Mouse (Mus musculus) testis, adult 2 months (tissue): Measurements from ENCODE around the gene Sass6. TPM values are rescaled to one million over a fixed set of nuclear protein-coding genes. Genes with fewer than 3 reads are reported as not detected.

Source experiments
- H3K27ac ChIP-seq: fragments of 200-500 bp; 2 replicates; pipeline ENCODE4 v1.5.1; 2012; ENCODE audit warnings: low read depth, low read length; ENCODE audit not compliant: control insufficient read depth, insufficient read depth
- H3K27me3 ChIP-seq: fragments of 200-500 bp; 2 replicates; pipeline ENCODE4 v1.6.1; 2012; ENCODE audit warnings: mild to moderate bottlenecking, low read length, moderate library complexity; ENCODE audit not compliant: control insufficient read depth, insufficient read depth
- H3K36me3 ChIP-seq: fragments of 200-500 bp; 2 replicates; pipeline ENCODE4 v1.6.1; 2012; ENCODE audit warnings: mild to moderate bottlenecking, low read length; ENCODE audit not compliant: control insufficient read depth, insufficient read depth
- H3K4me1 ChIP-seq: fragments of 200-500 bp; 2 replicates; pipeline ENCODE4 v1.6.1; 2012; ENCODE audit warnings: low read length; ENCODE audit not compliant: control insufficient read depth, insufficient read depth
- H3K4me3 ChIP-seq: fragments of 200-500 bp; 2 replicates; pipeline ENCODE4 v1.5.1; 2012; ENCODE audit warnings: low read depth, mild to moderate bottlenecking, low read length, moderate library complexity, mixed read lengths; ENCODE audit not compliant: control insufficient read depth
- CTCF ChIP-seq: fragments of 200-500 bp; IDR thresholded peaks from 2 replicates; pipeline ENCODE4 v1.5.1; 2012; ENCODE audit warnings: low read depth, mild to moderate bottlenecking, inconsistent platforms, low read length, moderate library complexity; ENCODE audit not compliant: control insufficient read depth, insufficient read depth, insufficient replicate concordance
- POLR2A ChIP-seq: fragments of 200-500 bp; IDR thresholded peaks from 2 replicates; pipeline ENCODE4 v1.6.1; 2012; ENCODE audit warnings: low read depth, mild to moderate bottlenecking, inconsistent platforms, low read length, moderate library complexity; ENCODE audit not compliant: control insufficient read depth
- polyA plus RNA-seq: library from polyadenylated mRNA; depleted of rRNA; stranded (reverse); fragments of >200 nt; gene quantifications from 2 replicates; pipeline ENCODE4 v1.2.3, GENCODE M21; 2012

Gene Sass6
- polyA plus RNA-seq, 1 experiment: 22.8 TPM

DNA sequence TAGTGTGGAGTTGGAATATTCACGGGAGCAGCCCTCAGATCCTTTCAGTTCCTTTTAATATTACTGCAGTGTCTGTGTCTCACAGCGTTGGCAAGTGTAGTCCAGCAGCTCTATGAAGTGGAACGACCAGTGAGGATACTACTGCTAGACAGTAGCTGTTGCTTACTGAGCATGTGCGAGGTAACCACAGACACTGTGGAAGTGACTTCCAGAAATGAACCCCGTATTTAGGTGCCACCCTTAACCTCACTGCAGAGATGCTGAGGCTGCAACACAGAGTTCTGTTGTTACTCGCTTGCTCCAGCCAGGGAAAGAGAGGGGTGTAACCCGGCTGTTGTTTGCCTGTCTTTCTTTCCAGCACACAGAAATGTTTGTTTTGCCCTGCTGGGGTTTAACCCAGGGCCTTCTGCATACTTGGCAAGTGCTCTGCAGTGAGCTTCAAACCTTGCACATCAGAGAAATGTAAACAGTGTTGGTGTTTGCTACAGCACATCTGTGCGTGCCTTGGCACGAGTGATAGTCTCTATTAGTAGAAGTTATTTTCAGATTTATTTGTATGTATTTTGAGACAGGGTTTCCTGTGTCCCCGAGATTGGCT, 19.6 kb downstream of the Sass6 start, which contains the start of gene Trmt13:
TSS of gene Trmt13 (minus strand) at position 293 of the 598 bp plus-strand sequence.
- H3K36me3 ChIP-seq: no peaks in the 10 kb centered on the region
- no peaks in the 10 kb centered on the region for H3K4me1 ChIP-seq
- no peak within 1 kb of the TSS for H3K4me3 ChIP-seq
- no peaks in the 10 kb centered on the region for H3K27me3 ChIP-seq
- no peak within 1 kb of the TSS for H3K27ac ChIP-seq
- TF ChIP-seq POLR2A: no peak
- TF ChIP-seq CTCF: no peak

DNA sequence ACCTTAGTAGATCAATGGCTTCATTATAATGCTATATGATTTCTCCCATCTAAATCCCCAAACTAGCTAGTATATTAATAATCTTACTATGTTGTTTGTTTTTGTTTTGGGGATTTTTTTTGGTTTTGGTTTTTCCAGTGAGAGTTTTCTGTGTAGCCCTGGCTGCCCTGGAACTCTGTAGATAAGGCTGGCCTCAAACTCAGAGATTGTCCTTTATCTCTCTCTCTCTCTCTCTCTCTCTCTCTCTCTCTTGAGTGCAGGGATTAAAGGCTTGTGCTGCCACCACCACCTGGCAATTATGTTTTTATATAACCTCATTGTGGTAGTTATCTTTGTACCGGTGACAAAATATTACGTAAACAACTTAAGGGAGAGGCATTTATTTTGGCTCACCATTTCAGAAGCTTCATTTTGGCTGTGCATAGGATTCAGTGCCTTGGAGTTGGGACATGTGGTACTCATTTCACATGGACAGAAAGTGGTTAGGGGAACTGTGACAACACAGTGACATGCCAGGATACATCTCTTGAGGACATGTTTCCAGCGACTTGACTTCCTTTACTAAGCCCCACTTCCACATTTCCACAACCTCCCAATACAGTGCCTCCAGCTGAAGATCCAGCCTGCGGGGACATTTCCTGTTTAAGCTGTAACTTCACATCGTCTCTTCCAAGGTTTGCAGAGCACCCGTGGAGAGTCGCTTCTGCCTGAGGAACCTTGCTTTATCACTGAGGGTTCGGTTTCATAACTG, 20.7 kb downstream of the Sass6 start:
- H3K27ac ChIP-seq: no peak overlapping the region
- no peaks in the 10 kb centered on the region for H3K4me1 ChIP-seq
- no peaks in the 10 kb centered on the region for H3K27me3 ChIP-seq
- no peak overlapping the region for H3K4me3 ChIP-seq
- TF ChIP-seq CTCF: no peak
- TF ChIP-seq POLR2A: no peak
- no peaks in the 10 kb centered on the region for H3K36me3 ChIP-seq

DNA sequence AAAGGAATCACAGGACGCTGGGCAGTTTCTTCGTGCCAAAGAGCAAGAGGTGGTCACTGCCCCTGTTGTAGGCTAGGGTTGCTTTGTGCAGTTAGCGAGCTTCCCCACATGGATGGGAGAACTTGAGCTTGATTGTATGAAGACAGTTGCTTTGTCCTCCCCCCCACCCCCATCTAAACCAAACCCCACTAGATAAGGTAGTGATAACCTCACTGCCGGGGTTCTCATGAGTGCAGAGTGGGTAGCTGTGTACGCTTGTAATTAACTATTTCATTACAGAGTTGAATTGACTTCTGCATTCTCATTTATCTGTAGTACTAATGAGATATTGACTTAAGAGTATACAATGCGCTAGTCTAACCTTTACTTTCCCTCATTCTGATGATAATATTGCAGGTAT, 24.1 kb downstream of the Sass6 start:
- H3K4me3 ChIP-seq: no peak overlapping the region
- H3K36me3 ChIP-seq: peaks cover 1% of the 10 kb centered on the region; the same call in 1 of the 2 replicates
- H3K27me3 ChIP-seq: no peaks in the 10 kb centered on the region
- no peak overlapping the region for H3K27ac ChIP-seq
- TF ChIP-seq POLR2A (no peak), CTCF (no peak)
- no peaks in the 10 kb centered on the region for H3K4me1 ChIP-seq

- H3K4me3 ChIP-seq: no peak overlapping the region
- peaks cover 1% of the 10 kb centered on the region; the same call in 1 of the 2 replicates for H3K36me3 ChIP-seq
- TF ChIP-seq CTCF (no peak), POLR2A (no peak)
Measured at GRCm38 (mm10) chr3:116620636-116621370, 26.0 kb downstream of the Sass6 start.

GRCm38 (mm10) chr3:116622641-116623040, 27.9 kb downstream of the Sass6 start:
- H3K27ac ChIP-seq: no peak overlapping the region
- peaks cover 1% of the 10 kb centered on the region; the same call in 1 of the 2 replicates for H3K36me3 ChIP-seq
- TF ChIP-seq POLR2A: no peak
- TF ChIP-seq CTCF: no peak

More at GRCm38 (mm10) chr3:116620636-116621370, 26.0 kb downstream of the Sass6 start:
- Histone ChIP-seq H3K27me3 (no peaks in the 10 kb centered on the region), H3K4me1 (no peaks in the 10 kb centered on the region), H3K27ac (no peak overlapping the region)

DNA sequence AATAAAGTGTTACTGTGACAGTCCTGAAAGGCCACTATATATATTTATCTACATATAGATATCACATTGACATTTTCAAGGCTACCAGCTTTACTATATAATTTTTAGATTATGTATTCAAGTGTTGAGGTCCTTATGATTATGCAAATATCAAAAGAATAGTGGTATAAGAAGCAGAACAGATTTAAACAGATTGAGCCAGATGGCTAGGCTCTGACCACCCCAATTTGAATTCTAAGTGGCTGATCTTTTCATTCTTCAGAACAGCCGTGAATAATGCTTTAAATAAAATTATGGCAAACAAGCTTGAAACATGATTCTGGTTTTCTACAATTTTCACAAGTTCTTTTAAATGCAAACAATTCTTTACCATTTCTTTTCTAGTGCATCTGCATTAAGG, 36.7 kb downstream of the Sass6 start:
- Histone ChIP-seq H3K4me3 (no peak overlapping the region), H3K27me3 (no peaks in the 10 kb centered on the region), H3K36me3 (peaks cover 2% of the 10 kb centered on the region), H3K27ac (no peak overlapping the region), H3K4me1 (no peaks in the 10 kb centered on the region)
- TF ChIP-seq CTCF: no peak
- no peak for TF ChIP-seq POLR2A

More at GRCm38 (mm10) chr3:116622641-116623040, 27.9 kb downstream of the Sass6 start:
- H3K27me3 ChIP-seq: no peaks in the 10 kb centered on the region
- no peak overlapping the region for H3K4me3 ChIP-seq
- H3K4me1 ChIP-seq: no peaks in the 10 kb centered on the region

DNA sequence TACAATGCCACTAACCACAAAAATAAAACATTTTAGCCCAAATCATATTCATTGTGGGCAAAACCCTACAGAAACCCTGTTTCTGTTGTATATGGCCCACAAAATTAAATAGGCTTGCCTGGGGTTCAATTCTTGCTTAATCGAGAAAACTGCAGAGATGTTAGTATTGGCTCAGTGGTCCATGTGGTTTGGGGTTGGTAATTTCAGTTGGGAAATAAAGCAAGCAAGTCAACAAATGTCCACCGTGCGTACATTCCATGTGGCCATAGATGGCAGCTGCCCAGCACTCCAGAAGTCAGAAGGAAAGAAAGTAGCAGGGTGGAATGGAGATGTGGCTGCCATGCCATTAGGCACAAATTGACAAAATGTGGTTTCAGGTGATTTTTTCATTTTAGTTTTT, 38.2 kb downstream of the Sass6 start:
- Histone ChIP-seq H3K27ac (no peak overlapping the region), H3K4me1 (no peaks in the 10 kb centered on the region), H3K4me3 (no peak overlapping the region), H3K36me3 (peaks cover 2% of the 10 kb centered on the region), H3K27me3 (no peaks in the 10 kb centered on the region)
- no peak for TF ChIP-seq CTCF
- TF ChIP-seq POLR2A: no peak
